Mouse (Mus musculus): ENCODE data around the gene Sox13.

- TF ChIP-seq HCFC1 (IDR thresholded peaks at IDR 0.05; ENCODE audit: low read depth, low read length) (no peak), MAX (IDR thresholded peaks at IDR 0.05; ENCODE audit: low read length) (no peak), EP300 (IDR thresholded peaks at IDR 0.05; ENCODE audit: low read depth in 1 of 2, low read length in 2 of 2) (no peak)
Measured at GRCm38 (mm10) chr1:133350210-133350609, 74.0 kb downstream of the Sox13 start, which contains the start of gene Ren1.
